ENCODE assay signal across 13 mouse cellular contexts in the genomic region with DNA sequence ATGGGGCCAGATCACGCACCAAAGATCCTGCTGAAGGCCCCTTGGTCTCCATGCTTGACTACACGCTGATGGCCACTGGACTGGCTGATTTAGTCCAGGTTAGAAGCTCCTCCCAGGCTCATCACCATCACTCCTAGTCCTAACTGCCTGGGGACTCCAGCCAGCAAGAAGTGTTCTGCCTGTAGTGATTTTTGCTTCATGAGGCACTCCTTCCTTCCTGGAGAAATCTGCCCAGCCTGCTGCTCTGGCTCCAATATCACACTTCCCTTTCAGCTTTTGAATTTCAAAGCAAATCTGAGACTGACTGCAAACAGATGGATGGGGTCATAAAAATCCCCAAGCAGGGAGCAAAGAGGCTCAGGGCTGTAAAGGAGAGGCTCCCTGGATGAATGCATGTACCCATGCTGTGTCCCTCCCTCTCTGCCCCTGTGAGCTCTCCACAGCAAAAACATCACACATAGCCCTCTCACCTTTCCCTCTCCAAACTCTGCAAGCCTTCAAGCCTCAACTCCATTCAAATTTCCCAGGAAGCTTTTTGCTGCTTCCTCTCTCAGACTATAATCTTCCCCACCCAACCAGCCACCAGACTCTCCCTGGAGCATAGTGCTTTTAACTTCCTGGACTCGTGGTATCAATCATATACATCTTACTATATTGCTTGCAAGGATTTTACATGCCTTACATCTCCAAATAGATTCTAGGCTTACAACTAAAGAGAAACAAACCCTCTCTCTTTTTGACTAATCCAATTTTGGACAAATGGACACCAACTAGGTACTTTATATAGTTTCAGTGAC.
DNase-seq lines count a peak whose midpoint lies in the region; ATAC-seq lines count a peak whose summit lies in the region.
"Had no signal": no experiment of that assay in that cellular context is flagged by ENCODE, and none has a peak within 500 bp of the region (broad histone marks: within the 10 kb centered on the region; RNA-seq: fewer than 3 reads in every experiment).

No protein-coding gene starts in this region.

- H3K27ac ChIP-seq in hindbrain, embryonic 12.5 days: peak overlapping the region; percentile 35; the same call in 1 of the 2 replicates
- no peak overlapping the region for H3K27ac ChIP-seq in hindbrain, embryonic 14.5 days
- H3K27ac ChIP-seq in embryonic facial prominence, embryonic 15.5 days (replicated peaks): 0 out of 2 replicates have a peak overlapping the region, but pooled peaks have one; percentile 34
- peak overlapping the region; percentile 80 for H3K27ac ChIP-seq in lung, embryonic 16.5 days (ENCODE audit: low read length)
- H3K27ac ChIP-seq: forebrain, embryonic 10.5 days; layer of hippocampus, adult 2 months had no signal

- WGBS in hindbrain, embryonic 12.5 days: 45% methylated on average over 3 of the region's 3 CpGs
- WGBS in hindbrain, embryonic 14.5 days: 47% methylated on average over 3 of the region's 3 CpGs
- 47% methylated on average over 3 of the region's 3 CpGs for WGBS in embryonic facial prominence, embryonic 15.5 days
- 24% methylated on average over 3 of the region's 3 CpGs for WGBS in lung, embryonic 16.5 days

- intact Hi-C loops in left cerebral cortex, postnatal 25 days (cut with DNase I): no loop called here

- no peak for ATAC-seq in hindbrain, embryonic 12.5 days (ENCODE audit: low FRiP score)
- ATAC-seq in hindbrain, embryonic 14.5 days (ENCODE audit: low FRiP score): no peak
- no peak for ATAC-seq in embryonic facial prominence, embryonic 15.5 days (ENCODE audit: insufficient number of reproducible peaks, low FRiP score, low TSS enrichment, low read depth)
- peak; percentile 44 for ATAC-seq in lung, embryonic 16.5 days (ENCODE audit: low read depth)

- no peaks in the 10 kb centered on the region for H3K9me3 ChIP-seq in hindbrain, embryonic 12.5 days (replicated peaks)
- H3K9me3 ChIP-seq in hindbrain, embryonic 14.5 days (ENCODE audit: control insufficient read depth, low read length): no peaks in the 10 kb centered on the region
- no peaks in the 10 kb centered on the region for H3K9me3 ChIP-seq in embryonic facial prominence, embryonic 15.5 days (replicated peaks)
- no peaks in the 10 kb centered on the region for H3K9me3 ChIP-seq in lung, embryonic 16.5 days (ENCODE audit: control insufficient read depth, low read length)
- H3K9me3 ChIP-seq: forebrain, embryonic 10.5 days; megakaryocyte, embryonic 14.5 days had no signal

- 0 out of 2 replicates have a peak, but pooled peaks cover 2% of the 10 kb centered on the region for H3K27me3 ChIP-seq in hindbrain, embryonic 12.5 days
- no peaks in the 10 kb centered on the region for H3K27me3 ChIP-seq in hindbrain, embryonic 14.5 days (ENCODE audit: control insufficient read depth, insufficient read depth, low read length)
- no peaks in the 10 kb centered on the region for H3K27me3 ChIP-seq in embryonic facial prominence, embryonic 15.5 days
- H3K27me3 ChIP-seq in lung, embryonic 16.5 days (ENCODE audit: control insufficient read depth, insufficient read depth, low read depth, low read length): no peaks in the 10 kb centered on the region

- H3K4me1 ChIP-seq in hindbrain, embryonic 12.5 days: peaks cover 22% of the 10 kb centered on the region
- no peaks in the 10 kb centered on the region; the same call in 1 of the 2 replicates for H3K4me1 ChIP-seq in hindbrain, embryonic 14.5 days (replicated peaks; ENCODE audit: control insufficient read depth, insufficient read depth, low read length)
- peaks cover 15% of the 10 kb centered on the region for H3K4me1 ChIP-seq in embryonic facial prominence, embryonic 15.5 days
- peaks cover 28% of the 10 kb centered on the region for H3K4me1 ChIP-seq in lung, embryonic 16.5 days (replicated peaks; ENCODE audit: control insufficient read depth, insufficient read depth, low read length)
- H3K4me1 ChIP-seq: megakaryocyte, embryonic 14.5 days had no signal

- H3K4me2 ChIP-seq in hindbrain, embryonic 12.5 days (replicated peaks): no peak overlapping the region
- no peak overlapping the region for H3K4me2 ChIP-seq in hindbrain, embryonic 14.5 days (replicated peaks)
- no peak overlapping the region for H3K4me2 ChIP-seq in embryonic facial prominence, embryonic 15.5 days (replicated peaks)
- H3K4me2 ChIP-seq in lung, embryonic 16.5 days (ENCODE audit: low read depth, low read length): no peak overlapping the region

- no peaks in the 10 kb centered on the region for H3K36me3 ChIP-seq in hindbrain, embryonic 12.5 days
- H3K36me3 ChIP-seq in hindbrain, embryonic 14.5 days (replicated peaks; ENCODE audit: control insufficient read depth, insufficient read depth): no peaks in the 10 kb centered on the region
- no peaks in the 10 kb centered on the region for H3K36me3 ChIP-seq in embryonic facial prominence, embryonic 15.5 days
- no peaks in the 10 kb centered on the region for H3K36me3 ChIP-seq in lung, embryonic 16.5 days (ENCODE audit: control insufficient read depth, insufficient read depth, low read length)
- H3K36me3 ChIP-seq: forebrain, embryonic 10.5 days had no signal

- DNase-seq in hindbrain, embryonic 14.5 days (ENCODE audit: low spot score): no peak
- DNase-seq in brain, adult 2 months (ENCODE audit: low read depth, low spot score): peak; percentile 33
- DNase-seq in adrenal gland, adult 18-20 months (ENCODE audit: low spot score in 2 of 2): no peak
- no peak for DNase-seq in left cerebral cortex, postnatal 25 days (ENCODE audit: low spot score in 2 of 2)
- DNase-seq in adrenal gland, postnatal 10 days: no peak
- DNase-seq: gastrocnemius, postnatal 14 days; thymus, adult 2 months had no signal

- no peak overlapping the region for H3K4me3 ChIP-seq in hindbrain, embryonic 12.5 days
- no peak overlapping the region for H3K4me3 ChIP-seq in hindbrain, embryonic 14.5 days (replicated peaks; ENCODE audit: low read length)
- no peak overlapping the region for H3K4me3 ChIP-seq in embryonic facial prominence, embryonic 15.5 days (replicated peaks)
- no peak overlapping the region for H3K4me3 ChIP-seq in lung, embryonic 16.5 days (ENCODE audit: low read length)
- H3K4me3 ChIP-seq: forebrain, embryonic 10.5 days; layer of hippocampus, adult 2 months; megakaryocyte, embryonic 14.5 days had no signal

- no peak overlapping the region for H3K9ac ChIP-seq in hindbrain, embryonic 12.5 days
- H3K9ac ChIP-seq in hindbrain, embryonic 14.5 days: no peak overlapping the region
- no peak overlapping the region for H3K9ac ChIP-seq in embryonic facial prominence, embryonic 15.5 days
- H3K9ac ChIP-seq in lung, embryonic 16.5 days (ENCODE audit: low read length): no peak overlapping the region
